Mouse (Mus musculus) olfactory bulb, adult 2 months (tissue): ENCODE measurements around the gene Lsm12.

Experiments used
- CTCF ChIP-seq: fragments of 200-500 bp; IDR thresholded peaks from 2 replicates; pipeline ENCODE4 v1.5.1; 2012; ENCODE audit warnings: low read depth, mild to moderate bottlenecking, low read length, moderate library complexity; ENCODE audit not compliant: insufficient read depth
- POLR2A ChIP-seq: fragments of 200-500 bp; IDR thresholded peaks from 2 replicates; pipeline ENCODE4 v1.6.1; 2012; ENCODE audit warnings: mild to moderate bottlenecking, low read depth, low read length, moderate library complexity; ENCODE audit not compliant: insufficient read depth

DNA sequence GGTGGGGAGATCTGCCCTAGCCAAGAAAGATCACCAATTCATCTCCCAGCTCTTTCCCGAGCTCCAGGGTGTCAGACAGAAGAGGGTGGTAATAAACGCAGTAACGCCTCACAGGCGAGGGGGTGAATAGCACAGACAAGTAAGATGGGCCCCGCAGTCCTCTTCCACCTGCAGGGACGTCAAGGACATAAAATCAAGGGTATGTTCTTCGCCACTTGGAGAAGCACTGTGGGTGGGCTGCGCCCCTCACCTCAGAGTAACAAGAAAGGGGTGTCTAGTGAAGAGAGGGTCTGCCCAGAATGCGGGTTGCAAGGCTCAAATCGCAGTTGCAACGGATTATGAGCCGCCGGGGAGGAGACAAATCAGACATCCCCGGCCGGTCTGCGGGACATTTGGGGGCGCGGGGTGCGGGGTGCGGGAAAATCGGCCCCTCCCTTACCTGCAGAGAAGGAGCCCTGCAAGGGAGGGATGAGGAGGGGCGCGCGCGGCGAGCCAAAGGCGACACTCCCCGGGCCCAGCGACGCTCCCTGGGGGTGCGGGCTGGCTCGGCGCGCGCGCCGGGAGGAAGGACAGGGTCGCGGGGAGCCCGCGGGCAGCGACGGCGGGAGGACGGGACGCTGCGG is 44.3 kb upstream of the Lsm12 start:
- TF ChIP-seq CTCF, result no peak
- no peak for TF ChIP-seq POLR2A
